ENCODE assay signal across 7 mouse cellular contexts in genomic region chr1:60179932-60180783, GRCm38 (mm10). TPM values are rescaled to one million over a fixed set of nuclear protein-coding genes. Genes with fewer than 3 reads are reported as not detected.
DNase-seq lines count a peak whose midpoint lies in the region; ATAC-seq lines count a peak whose summit lies in the region.

Gene Nbeal1, plus strand, starts transcription at chr1:60180599.

- H3K27me3 ChIP-seq in intestine, embryonic 16.5 days (replicated peaks; ENCODE audit: control insufficient read depth, insufficient read depth, low read length): no peaks in the 10 kb centered on the region
- H3K27me3 ChIP-seq in midbrain, embryonic 11.5 days (ENCODE audit: control insufficient read depth, insufficient read depth, low read length): no peaks in the 10 kb centered on the region

- H3K36me3 ChIP-seq in intestine, embryonic 16.5 days (ENCODE audit: control insufficient read depth, insufficient read depth, low read length): no peaks in the 10 kb centered on the region
- no peaks in the 10 kb centered on the region for H3K36me3 ChIP-seq in midbrain, embryonic 11.5 days (ENCODE audit: control insufficient read depth, insufficient read depth, low read length)

- intact Hi-C loops in left cerebral cortex, postnatal 36 days (cut with DNase I): no loop called here

- WGBS in intestine, embryonic 16.5 days: 0% methylated on average over 65 of the region's 74 CpGs
- under 1% methylated on average over 71 of the region's 74 CpGs for WGBS in midbrain, embryonic 11.5 days

- H3K9ac ChIP-seq in intestine, embryonic 16.5 days (ENCODE audit: low read depth, low read length): peak within 1 kb of the TSS; percentile 91
- H3K9ac ChIP-seq in midbrain, embryonic 11.5 days (ENCODE audit: low read length): peak within 1 kb of the TSS; percentile 86

- H3K4me2 ChIP-seq in intestine, embryonic 16.5 days (ENCODE audit: low read depth, low read length): peak within 1 kb of the TSS; percentile 61
- H3K4me2 ChIP-seq in midbrain, embryonic 11.5 days: peak within 1 kb of the TSS; percentile 64

- DNase-seq in adrenal gland, adult 8-10 months: peak; percentile 99
- peak; percentile 99 for DNase-seq in embryo, embryonic 9.5 days (ENCODE audit: extremely low spot score)
- peak; percentile 99 for DNase-seq in gastrocnemius, postnatal 4 days (ENCODE audit: low spot score in 2 of 2)
- DNase-seq in left cerebral cortex, postnatal 36 days (ENCODE audit: low spot score in 2 of 2): peak; percentile 99
- peak; percentile 100 for DNase-seq in midbrain, embryonic 11.5 days (ENCODE audit: low spot score, missing footprints)
- DNase-seq in skeletal muscle tissue, adult 2 months (ENCODE audit: low read depth, low spot score): peak; percentile 99

- peak; percentile 99 for ATAC-seq in intestine, embryonic 16.5 days
- peak; percentile 99 for ATAC-seq in midbrain, embryonic 11.5 days (ENCODE audit: low FRiP score)

- H3K9me3 ChIP-seq in intestine, embryonic 16.5 days (ENCODE audit: control insufficient read depth, low read length): no peaks in the 10 kb centered on the region
- no peaks in the 10 kb centered on the region for H3K9me3 ChIP-seq in midbrain, embryonic 11.5 days (ENCODE audit: control insufficient read depth, low read length)

- peak within 1 kb of the TSS; percentile 94 for H3K27ac ChIP-seq in intestine, embryonic 16.5 days (ENCODE audit: low read length)
- H3K27ac ChIP-seq in midbrain, embryonic 11.5 days (ENCODE audit: low read depth, low read length): peak within 1 kb of the TSS; percentile 92

- H3K4me1 ChIP-seq in intestine, embryonic 16.5 days (ENCODE audit: control insufficient read depth, insufficient read depth, low read length): peaks cover 3% of the 10 kb centered on the region
- peaks cover 10% of the 10 kb centered on the region for H3K4me1 ChIP-seq in midbrain, embryonic 11.5 days (ENCODE audit: control insufficient read depth, insufficient read depth, low read length)

- H3K4me3 ChIP-seq in intestine, embryonic 16.5 days (ENCODE audit: low read length): peak within 1 kb of the TSS; percentile 88
- peak within 1 kb of the TSS; percentile 84 for H3K4me3 ChIP-seq in midbrain, embryonic 11.5 days (ENCODE audit: low read depth, low read length)

RNA-seq across cellular contexts. Expression of gene Nbeal1, which starts in this region (rescaled TPM):
- total RNA-seq in adrenal gland, adult 8-10 months (2022): 10 to 100 TPM; 64.5 to 93.8 (median 75.0) TPM
- 10 to 100 TPM; 29.9 to 33.9 TPM for total RNA-seq in gastrocnemius, postnatal 4 days (2021)
- 4.7 and 4.8 TPM in 2 replicates for polyA plus RNA-seq in intestine, embryonic 16.5 days (2015; fragmentation: Nextera tagmentation; extraction: Ambion mirVana)
- total RNA-seq in left cerebral cortex, postnatal 36 days (2021): 10 to 100 TPM; 17.8 to 26.9 TPM
- polyA plus RNA-seq in midbrain, embryonic 11.5 days (2014; fragmentation: Nextera tagmentation; extraction: Ambion mirVana): 7.2 and 7.5 TPM in 2 replicates

Comparison
In these comparisons a context has a peak if more than half of its experiments do, and no peak if none do; other contexts are left out.
1. Peak in every context shown above with its lines: DNase-seq, ATAC-seq, H3K4me3 ChIP-seq and H3K27ac ChIP-seq.